Mouse (Mus musculus) heart, adult 2 months (tissue): ENCODE results near the gene Hist1h2bg. TPM values are rescaled to one million over a fixed set of nuclear protein-coding genes. Genes with fewer than 3 reads are reported as not detected.

ENCODE experiments used
- DNase-seq, 2 experiments: peaks; one replicate each; pipeline ENCODE4 v3.0.0; 2021
- H3K27ac ChIP-seq: fragments of 200-600 bp; 2 replicates; pipeline ENCODE4 v1.8.1; 2022
- H3K27me3 ChIP-seq: fragments of 200-500 bp; 2 replicates; pipeline ENCODE4 v1.6.1; 2012; ENCODE audit warnings: mild to moderate bottlenecking, low read length, inconsistent platforms, mixed read lengths; ENCODE audit not compliant: control insufficient read depth, insufficient read depth
- H3K36me3 ChIP-seq: fragments of 200-500 bp; 2 replicates; pipeline ENCODE4 v1.6.1; 2012; ENCODE audit warnings: low read length, inconsistent platforms; ENCODE audit not compliant: control insufficient read depth, insufficient read depth
- H3K4me1 ChIP-seq: fragments of 200-500 bp; 2 replicates; pipeline ENCODE4 v1.6.1; 2011; ENCODE audit warnings: low read length; ENCODE audit not compliant: control insufficient read depth, insufficient read depth
- H3K4me3 ChIP-seq: fragments of 200-600 bp; 2 replicates; pipeline ENCODE4 v1.8.1; 2022
- H3K79me2 ChIP-seq: fragments of 200-500 bp; replicated peaks from 2 replicates; pipeline ENCODE4 v1.6.1; 2012; ENCODE audit warnings: mild to moderate bottlenecking, inconsistent platforms, low read length, moderate library complexity, mixed read lengths; ENCODE audit not compliant: control insufficient read depth, insufficient read depth
- H3K9ac ChIP-seq: fragments of 200-500 bp; 2 replicates; pipeline ENCODE4 v1.6.1; 2012; ENCODE audit warnings: low read depth, mild to moderate bottlenecking, control low read depth, inconsistent platforms, low read length, mixed read lengths
- CTCF ChIP-seq: fragments of 200-600 bp; IDR thresholded peaks from 2 replicates; pipeline ENCODE4 v1.8.1; 2022; ENCODE audit warnings: antibody characterized with exemption, mild to moderate bottlenecking, moderate library complexity
- EP300 ChIP-seq: fragments of 200-500 bp; IDR thresholded peaks from 2 replicates; pipeline ENCODE4 v1.6.1; 2011; ENCODE audit warnings: low read depth, low read length, control low read depth; ENCODE audit not compliant: insufficient read depth
- POLR2A ChIP-seq: fragments of 200-500 bp; IDR thresholded peaks from 2 replicates; pipeline ENCODE4 v1.6.1; 2011; ENCODE audit warnings: mild to moderate bottlenecking, low read depth, low read length, control low read depth; ENCODE audit not compliant: insufficient read depth
- WGBS: fragments of 180-500 bp; shearing (Covaris S2); methylation state at CpG from one replicate; pipeline ENCODE4 v1.1.7; 2018; 5-methylcytosine and 5-hydroxymethylcytosine counted together
- intact Hi-C: fragments of 180-260 bp; cut with DNase I; formaldehyde crosslinking; loops from one replicate; pipeline ENCODE4 v1.15.1; 2025
- polyA plus RNA-seq: library from polyadenylated mRNA; depleted of rRNA; stranded (reverse); fragments of >200 nt; gene quantifications from 2 replicates; pipeline ENCODE4 v1.2.3, GENCODE M21; 2012
- total RNA-seq, 2 experiments: library from RNA; stranded (reverse); gene quantifications; 2 replicates each; pipeline ENCODE4 v1.2.3; 2021

Gene Hist1h2bg
- total and polyA plus RNA-seq, 3 experiments = 3.3 to 19.5 (median 16.4) TPM

DNA sequence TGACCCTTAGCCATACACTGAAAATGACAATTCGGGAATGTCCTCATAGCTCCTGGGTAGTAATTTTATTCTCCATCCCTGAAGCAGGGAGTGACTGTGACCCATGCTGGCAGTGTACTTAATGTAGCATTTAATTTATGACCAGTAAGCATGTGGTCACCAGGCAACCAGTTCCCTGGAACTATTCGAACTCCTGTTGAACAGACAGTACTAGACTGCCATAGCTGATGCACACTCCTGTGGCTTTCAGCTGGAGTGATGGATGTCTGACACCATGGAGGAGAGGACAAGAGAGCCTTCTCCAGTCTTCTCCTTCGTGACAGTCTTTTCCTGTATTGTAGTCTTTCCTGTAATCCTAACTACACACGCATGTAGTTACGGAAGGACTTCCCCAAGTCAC lies 42.2 kb upstream of the Hist1h2bg start:
- intact Hi-C loops = loop anchor here (5.0 kb wide), 1 partner anchor 1502 kb away; no protein-coding TSS in a partner anchor
- H3K27ac ChIP-seq = peak overlapping the region; percentile 97
- no peaks in the 10 kb centered on the region for H3K79me2 ChIP-seq
- no peak overlapping the region for H3K9ac ChIP-seq
- H3K4me3 ChIP-seq = no peak overlapping the region
- no peaks in the 10 kb centered on the region for H3K27me3 ChIP-seq
- no peak for DNase-seq
- peaks cover 4% of the 10 kb centered on the region for H3K4me1 ChIP-seq
- WGBS = 77% methylated on average over 5 of the region's 5 CpGs
- TF ChIP-seq CTCF = no peak
- no peak for TF ChIP-seq EP300
- no peak for TF ChIP-seq POLR2A
- peaks cover 10% of the 10 kb centered on the region for H3K36me3 ChIP-seq

DNA sequence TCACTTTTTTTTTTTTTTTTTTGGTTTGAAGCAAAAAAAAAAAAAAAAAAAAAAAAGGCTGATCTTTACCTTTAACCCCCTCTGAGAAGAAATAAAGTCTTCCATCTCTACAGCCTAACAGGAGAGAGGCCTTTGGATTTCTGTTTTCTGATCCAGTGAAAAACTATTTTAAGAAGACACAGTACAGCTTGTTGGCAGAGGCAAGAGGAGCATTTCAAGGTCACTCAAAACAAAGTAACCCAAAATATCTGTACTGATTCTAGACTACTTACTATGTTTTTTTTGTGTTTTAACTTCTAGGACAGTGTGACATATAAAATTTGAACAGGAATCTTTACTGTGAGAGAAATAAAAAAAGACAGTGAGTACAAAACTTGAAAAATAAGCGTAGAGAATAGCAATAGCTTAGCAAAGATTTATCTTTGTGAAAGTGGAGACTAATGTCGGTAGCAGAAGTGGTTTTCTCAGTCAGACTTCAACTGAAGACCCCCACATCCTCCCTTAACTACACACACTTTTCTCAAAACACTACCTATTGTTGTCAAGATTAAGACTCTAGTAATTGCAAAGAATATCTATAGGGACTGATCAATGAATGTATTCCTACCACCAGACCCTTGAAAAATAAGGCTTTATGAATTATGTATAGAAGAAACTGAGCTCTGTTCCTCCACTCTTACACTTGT lies 41.6 kb upstream of the Hist1h2bg start:
- no peak overlapping the region for H3K9ac ChIP-seq
- peaks cover 13% of the 10 kb centered on the region for H3K36me3 ChIP-seq
- peaks cover 4% of the 10 kb centered on the region for H3K4me1 ChIP-seq
- intact Hi-C loops = loop anchor here (1.0 to 5.0 kb wide), 6 partner anchors 10 to 1502 kb away; partner anchors contain the start of genes Hist1h1e, Hist1h2be and Hist1h3f
- H3K27me3 ChIP-seq = no peaks in the 10 kb centered on the region
- WGBS = 24% methylated on average over 2 of the region's 2 CpGs
- H3K79me2 ChIP-seq = no peaks in the 10 kb centered on the region
- peak overlapping the region; percentile 97 for H3K27ac ChIP-seq
- H3K4me3 ChIP-seq = peak overlapping the region; percentile 86
- TF ChIP-seq EP300 (no peak), CTCF (no peak), POLR2A (no peak)
- DNase-seq = no peak

DNA sequence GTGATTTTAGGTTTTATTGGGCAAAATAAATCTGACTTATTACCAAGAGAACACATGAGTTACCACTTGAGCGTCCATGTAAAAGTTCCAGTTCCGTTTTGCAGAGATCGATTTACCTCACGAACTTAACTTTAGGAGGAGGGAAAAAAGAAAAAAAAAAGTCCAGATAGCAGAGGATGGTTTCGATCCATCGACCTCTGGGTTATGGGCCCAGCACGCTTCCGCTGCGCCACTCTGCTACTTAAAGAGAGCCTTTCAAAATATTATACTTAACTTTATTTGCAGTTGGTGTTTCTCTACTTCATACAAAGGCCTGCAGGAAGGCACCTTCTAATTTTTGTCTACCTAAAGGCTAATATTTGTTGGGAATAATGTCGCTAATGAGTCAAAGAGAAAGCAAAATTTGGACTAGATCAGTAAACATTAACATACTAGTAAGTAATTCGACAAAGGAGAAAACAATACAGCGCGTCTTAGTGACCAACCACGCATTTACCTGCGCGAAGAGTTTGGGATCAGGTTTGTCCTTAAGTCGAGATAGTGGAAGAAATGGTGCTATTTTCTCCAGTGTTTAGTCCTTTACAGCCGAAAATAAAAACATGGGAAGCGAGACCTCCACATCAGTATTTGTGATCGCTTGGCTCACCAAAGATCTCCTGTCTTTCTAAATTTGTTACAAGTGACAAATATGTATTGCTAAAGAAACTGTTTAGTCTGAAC lies 40.9 kb upstream of the Hist1h2bg start:
- intact Hi-C loops = loop anchor here (1.0 to 5.0 kb wide), 5 partner anchors 11 to 212 kb away; partner anchors contain the start of genes Hist1h1e, Hist1h2be and Hist1h3f
- TF ChIP-seq POLR2A (no peak), EP300 (0 out of 2 replicates have a peak, but pooled peaks have one; percentile 57), CTCF (no peak)
- DNase-seq = peak; percentile 69 to 74
- Histone ChIP-seq H3K27me3 (no peaks in the 10 kb centered on the region), H3K27ac (peak overlapping the region; percentile 97), H3K36me3 (peaks cover 14% of the 10 kb centered on the region), H3K4me3 (peak overlapping the region; percentile 86), H3K79me2 (no peaks in the 10 kb centered on the region), H3K9ac (peak overlapping the region; percentile 75), H3K4me1 (peaks cover 4% of the 10 kb centered on the region)
- under 1% methylated on average over 20 of the region's 20 CpGs for WGBS

DNA sequence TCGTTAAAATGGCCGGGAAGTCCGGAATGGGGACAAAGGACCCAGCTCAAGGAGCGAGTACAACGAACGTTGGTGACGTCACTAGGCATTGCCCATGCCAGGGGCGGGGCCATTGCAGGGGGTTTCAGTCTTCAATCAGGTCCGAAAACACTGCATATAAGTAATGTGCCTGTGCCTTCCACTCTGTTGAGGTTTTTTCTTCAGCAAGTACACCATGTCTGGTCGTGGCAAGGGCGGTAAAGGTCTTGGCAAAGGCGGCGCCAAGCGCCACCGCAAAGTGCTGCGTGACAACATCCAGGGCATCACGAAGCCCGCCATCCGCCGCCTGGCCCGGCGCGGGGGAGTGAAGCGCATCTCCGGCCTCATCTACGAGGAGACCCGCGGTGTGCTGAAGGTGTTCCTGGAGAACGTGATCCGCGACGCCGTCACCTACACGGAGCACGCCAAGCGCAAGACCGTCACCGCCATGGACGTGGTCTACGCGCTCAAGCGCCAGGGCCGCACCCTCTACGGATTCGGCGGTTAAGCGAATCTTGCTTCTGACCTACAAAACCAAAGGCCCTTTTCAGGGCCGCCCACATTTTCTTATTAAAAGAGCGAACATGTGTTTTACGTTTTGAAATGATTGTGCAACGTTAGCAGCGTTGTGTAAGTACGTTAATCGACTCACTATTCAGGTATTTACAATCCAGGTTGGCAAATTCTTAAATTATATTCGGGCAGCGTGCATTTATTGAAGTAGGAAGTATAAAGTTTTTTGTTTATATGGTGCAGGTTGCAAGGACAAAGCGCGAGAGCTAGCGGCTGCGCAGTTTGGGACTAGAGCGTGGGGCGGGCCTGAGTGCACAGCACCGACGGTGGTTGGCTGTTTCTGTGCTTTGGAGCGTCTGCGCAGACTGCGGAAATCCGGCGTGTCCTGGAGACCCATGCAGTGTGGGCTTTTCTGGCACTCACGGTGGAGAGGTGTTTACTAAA lies 40.0 kb upstream of the Hist1h2bg start, which contains the start of gene Hist1h4h:
Gene Hist1h4h (plus strand): TSS at position 150 of the 975 bp plus-strand sequence.
- WGBS = under 1% methylated on average over 62 of the region's 70 CpGs
- Histone ChIP-seq H3K4me1 (peaks cover 4% of the 10 kb centered on the region), H3K36me3 (peaks cover 14% of the 10 kb centered on the region), H3K4me3 (peak within 1 kb of the TSS; percentile 86), H3K27ac (peak within 1 kb of the TSS; percentile 97), H3K9ac (peak within 1 kb of the TSS; percentile 76), H3K79me2 (no peaks in the 10 kb centered on the region), H3K27me3 (no peaks in the 10 kb centered on the region)
- intact Hi-C loops = loop anchor here (1.0 to 5.0 kb wide), 5 partner anchors 12 to 211 kb away; partner anchors contain the start of genes Hist1h1e, Hist1h2be and Hist1h3f
- TF ChIP-seq EP300 (peak; percentile 91), CTCF (no peak), POLR2A (peak; percentile 99)
- DNase-seq = peak; percentile 92 to 95
